Mouse (Mus musculus) embryo, embryonic 11.5 days (tissue): ENCODE data around the gene Patl2.
"Not testable (repeated sequence)": the region's sequence is repeated elsewhere in the genome, so short reads cannot be mapped to it uniquely, and the experiment has no call there.

ENCODE experiments used
- DNase-seq: peaks from one replicate; pipeline ENCODE4 v3.0.0-alpha.2; 2012; ENCODE audit warnings: low read depth, low spot score

Patl2 gene

DNA sequence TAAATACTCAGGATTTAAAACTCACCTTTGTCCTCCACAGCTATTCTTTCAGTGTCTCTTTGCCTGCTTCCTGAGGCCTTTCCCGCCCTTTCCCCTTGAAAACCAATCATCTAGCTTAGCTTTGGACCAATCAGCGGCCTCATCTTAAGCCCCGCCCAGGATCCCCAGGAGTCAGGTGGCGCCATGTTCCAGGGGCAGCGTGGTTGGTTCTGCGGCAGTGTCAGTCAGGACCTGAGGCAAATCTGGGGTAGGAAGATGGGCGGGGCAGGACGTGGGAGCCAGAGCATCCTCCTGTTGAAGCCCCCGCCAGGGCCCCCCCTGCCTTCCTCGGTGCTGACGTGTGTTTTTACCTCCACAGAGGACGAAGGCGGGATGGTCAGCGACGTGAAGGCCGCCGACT lies at the start of gene Patl2, which contains the start of gene Terb2:
TSS of gene Patl2 (minus strand) at position 84 of the 400 bp plus-strand sequence.
TSS of gene Terb2 (plus strand) at position 167 of the 400 bp plus-strand sequence.
- DNase-seq = no peak

DNA sequence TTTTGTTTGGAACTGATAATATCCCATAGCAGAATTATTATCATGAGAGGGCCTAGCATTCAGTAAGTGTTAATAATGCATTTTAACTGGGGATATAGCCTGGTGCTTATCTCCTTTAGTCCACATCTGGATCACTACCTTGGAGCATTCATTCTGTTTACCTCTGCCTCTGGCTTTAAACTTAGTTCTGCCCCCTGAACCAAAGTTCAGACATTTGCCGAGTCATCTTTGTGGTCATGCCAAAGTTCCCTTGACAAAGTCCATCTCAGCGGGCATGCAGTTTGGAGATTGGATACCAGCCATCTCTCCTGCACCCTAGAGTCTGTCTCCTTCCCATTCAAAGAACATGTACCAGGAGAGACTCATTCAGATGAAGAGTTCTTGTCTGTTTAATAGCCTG lies 49.4 kb upstream of the Patl2 start:
- no peak for DNase-seq

GRCm38 (mm10) chr2:122234611-122235288 lies 48.8 kb upstream of the Patl2 start, which contains the start of gene Sord:
Gene Sord (plus strand): TSS chr2:122234749.
- DNase-seq = peak; percentile 77

GRCm38 (mm10) chr2:122233759-122234557 lies 48.0 kb upstream of the Patl2 start:
- peak; percentile 7 for DNase-seq

GRCm38 (mm10) chr2:122233341-122233740 lies 47.4 kb upstream of the Patl2 start:
- no peak for DNase-seq

DNA sequence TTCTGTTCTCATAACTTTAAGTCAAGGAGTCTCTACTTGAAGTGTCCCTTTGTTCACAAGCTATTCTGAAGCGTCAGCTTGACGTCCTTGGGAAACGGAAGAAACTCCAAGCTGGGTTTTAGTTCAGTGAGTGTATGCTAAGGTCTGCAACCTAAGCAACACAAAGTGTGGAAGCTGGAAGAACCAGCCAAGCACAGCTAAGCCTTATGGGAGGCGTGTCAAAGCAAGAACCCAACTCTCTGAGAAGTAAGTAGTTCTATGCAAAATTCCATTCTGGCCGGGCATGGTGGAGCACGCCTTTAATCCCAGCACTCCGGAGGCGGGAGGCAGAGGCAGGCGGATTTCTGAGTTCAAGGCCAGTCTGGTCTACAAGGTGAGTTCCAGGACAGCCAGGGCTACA lies 45.6 kb upstream of the Patl2 start:
- DNase-seq = no peak

DNA sequence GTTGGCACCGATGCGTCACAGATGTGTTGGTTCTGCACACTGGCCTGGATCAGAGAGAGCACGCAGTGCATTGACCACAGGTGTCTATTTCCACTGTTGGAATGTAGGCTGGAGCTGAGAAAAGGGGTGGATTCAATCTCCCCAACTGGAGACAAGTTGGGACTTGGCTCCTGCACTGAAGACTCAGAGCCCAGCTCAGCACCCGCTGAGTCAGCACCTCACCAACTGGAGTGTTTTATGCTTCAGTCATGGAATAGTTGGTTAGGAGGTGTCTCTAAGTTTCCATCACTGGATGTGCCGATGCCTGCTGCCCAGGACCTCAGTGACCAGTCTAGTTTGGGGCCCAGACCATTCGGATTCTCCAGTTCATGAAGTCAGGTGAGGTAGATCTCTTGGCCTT lies 44.4 kb upstream of the Patl2 start:
- no peak for DNase-seq

DNA sequence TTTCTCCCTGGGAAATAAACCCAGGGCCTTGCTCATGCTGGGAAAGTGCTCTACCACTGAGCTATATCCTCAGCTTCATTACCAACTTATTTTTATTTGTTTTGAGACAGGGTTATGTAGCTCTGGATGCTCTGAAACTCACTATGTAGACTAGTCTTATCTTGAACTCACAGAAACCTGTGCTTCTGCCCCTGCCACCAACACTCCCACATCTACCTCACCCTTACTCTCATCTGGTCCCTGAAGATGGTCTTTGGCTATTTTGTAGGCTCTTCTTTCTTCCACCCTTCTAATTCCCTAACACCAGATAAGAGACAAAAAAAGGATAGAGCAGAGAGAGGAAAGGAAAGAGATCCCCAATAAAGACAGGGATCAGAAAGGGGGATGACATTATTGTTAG lies 37.7 kb upstream of the Patl2 start:
- DNase-seq = no peak

- no peak for DNase-seq
Observed at GRCm38 (mm10) chr2:122222272-122222671, 36.3 kb upstream of the Patl2 start.

DNA sequence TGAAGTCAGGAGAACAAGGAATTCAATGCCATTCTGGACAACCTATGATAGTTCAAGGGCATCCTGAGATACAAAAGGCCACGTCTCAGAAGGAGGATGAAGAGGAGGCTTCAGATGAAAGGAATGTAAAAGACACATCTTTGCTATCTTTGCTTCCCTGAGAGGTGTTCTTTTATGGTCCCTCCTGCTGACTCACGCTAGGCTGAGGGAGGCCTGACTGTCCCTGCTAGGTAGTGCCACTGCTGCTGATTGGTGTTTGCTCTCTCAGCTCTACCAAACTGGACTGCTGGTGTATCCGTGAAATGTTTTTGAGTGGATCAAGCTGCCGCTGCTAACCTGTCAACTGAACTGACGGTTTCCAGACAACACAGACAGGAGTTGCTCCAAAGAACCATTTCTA lies 35.8 kb upstream of the Patl2 start:
- no peak for DNase-seq

DNA sequence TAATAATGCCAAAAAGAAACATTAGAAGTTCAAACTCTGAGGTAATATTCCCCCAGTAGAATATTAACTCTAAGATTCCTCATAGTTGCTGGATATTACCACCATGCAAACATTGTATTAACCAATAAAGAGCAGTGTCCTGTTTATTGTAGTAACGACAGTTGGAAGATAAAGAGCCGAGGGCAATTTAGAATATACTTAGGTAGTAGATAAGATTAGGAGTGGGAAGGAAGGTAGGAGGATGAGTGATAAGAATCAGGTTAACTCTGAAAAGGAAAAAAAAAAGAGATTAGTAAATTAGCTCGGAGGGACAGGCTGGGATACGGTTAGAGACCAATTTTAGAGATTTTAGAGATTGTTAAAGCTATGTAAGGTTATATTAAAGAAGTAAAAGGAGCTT lies 35.4 kb upstream of the Patl2 start:
- DNase-seq = no peak

DNA sequence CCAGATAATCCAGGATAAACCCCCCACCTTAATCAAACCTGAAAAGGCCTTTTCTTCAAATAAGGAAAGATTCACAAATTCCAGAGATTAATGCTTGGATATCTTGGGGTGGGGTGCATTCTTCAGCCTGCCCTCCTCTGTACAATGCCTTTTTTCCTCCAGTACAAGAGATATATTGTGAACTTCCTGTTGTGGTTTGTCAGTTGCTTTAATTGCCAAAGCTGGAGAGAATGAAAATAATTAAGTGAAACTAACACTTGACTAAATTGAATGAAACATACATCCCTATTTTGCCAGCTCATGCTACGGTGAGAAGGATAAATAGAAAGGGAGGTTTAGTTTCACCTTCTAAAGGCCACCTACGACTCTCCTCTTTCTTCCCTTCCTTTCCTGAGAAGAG lies 32.2 kb upstream of the Patl2 start:
- no peak for DNase-seq

- not testable (repeated sequence) for DNase-seq
Observed at GRCm38 (mm10) chr2:122217075-122217474, 31.1 kb upstream of the Patl2 start.

- DNase-seq = no peak
Observed at GRCm38 (mm10) chr2:122210534-122211228, 24.7 kb upstream of the Patl2 start.

- no peak for DNase-seq
Observed at GRCm38 (mm10) chr2:122206440-122207107, 20.6 kb upstream of the Patl2 start.

- no peak for DNase-seq
Observed at GRCm38 (mm10) chr2:122201501-122201900, 15.5 kb upstream of the Patl2 start.

DNA sequence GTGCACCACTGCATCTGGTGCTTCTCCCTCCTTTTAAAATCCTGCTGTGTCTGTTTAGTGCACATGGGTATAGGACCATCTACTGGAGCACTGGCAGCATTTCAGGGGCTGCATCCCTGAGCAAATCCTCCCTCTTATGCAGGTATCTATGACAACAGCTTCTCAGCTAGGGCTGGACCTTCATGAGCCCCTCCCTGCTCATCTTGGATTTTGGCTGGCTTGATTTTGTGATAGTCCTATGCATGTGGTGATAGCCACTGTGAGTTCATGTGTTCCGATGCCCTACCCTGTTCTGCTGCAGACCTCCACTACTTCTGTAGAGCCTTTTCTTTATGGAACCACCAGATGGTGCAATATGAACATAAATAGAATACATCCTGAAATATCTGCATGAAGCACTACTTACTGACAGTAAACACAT lies 8.5 kb upstream of the Patl2 start:
- peak; percentile 17 for DNase-seq

DNA sequence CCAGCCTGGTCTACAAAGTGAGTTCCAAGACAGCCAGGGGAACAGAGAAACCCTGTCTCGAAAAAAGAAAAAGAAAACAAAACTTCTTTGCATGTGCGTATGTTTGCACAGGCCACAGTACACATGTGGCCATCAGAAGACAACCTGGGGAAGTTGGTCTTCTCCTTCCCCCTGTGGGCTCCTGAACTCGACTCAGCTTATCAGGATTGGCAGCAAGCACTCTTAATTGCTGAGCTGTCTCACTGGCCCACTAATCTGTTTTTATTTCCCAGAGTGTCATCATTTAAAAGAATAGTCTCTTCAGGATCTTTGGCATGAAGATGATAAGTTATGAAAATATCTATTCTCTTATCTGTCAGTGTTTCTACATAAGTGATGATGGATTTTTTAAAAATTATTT lies 5.9 kb upstream of the Patl2 start:
- DNase-seq = no peak

- no peak for DNase-seq
Observed at GRCm38 (mm10) chr2:122186751-122187150, 762 bp upstream of the Patl2 start.

- no peak for DNase-seq
Observed at GRCm38 (mm10) chr2:122185086-122185485, 903 bp downstream of the Patl2 start.

DNA sequence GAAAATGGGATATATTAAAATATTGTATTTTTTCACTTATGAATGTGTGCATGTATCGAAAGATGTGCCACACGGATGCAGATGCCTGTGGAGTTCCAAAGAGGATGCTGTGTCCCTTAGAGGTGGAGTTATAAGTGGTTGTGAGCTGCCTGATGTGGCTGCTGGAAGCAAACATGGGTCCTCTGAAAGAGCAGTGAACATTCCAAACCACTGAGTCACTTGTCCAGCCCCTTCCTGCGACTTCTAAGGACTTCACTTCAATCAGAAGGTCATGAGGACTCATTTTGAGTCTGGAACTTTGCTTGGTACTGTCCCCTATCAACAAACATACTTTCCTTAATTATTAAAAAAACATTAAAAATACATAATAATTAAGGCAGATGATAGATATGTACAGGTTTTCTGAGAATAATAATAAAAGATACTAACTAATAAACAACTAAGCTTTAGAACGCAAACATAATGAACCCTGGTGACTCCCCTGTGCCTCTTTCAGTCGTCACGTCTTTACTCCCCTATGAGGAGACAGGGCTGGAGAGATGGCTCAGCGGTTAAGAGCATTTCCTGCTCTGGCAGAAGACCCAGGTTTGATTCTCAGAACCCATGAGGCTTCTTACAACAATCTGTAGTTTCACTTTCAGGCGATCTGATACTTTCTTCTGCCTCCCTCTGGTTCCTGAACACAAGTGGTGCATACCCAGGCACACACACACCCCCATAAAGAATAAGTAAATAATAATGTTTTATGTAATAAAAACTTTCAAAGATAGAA lies 5.8 kb downstream of the Patl2 start:
- no peak for DNase-seq
